Mouse (Mus musculus) C3H10T1/2 (cell line): Measurements from ENCODE around the gene Urb1. TPM values are rescaled to one million over a fixed set of nuclear protein-coding genes. Genes with fewer than 3 reads are reported as not detected.

Source experiments
- polyA plus RNA-seq, 2 experiments: library from polyadenylated mRNA; unstranded; fragments of >200 nt; fragmentation: generic; extraction: Trizol; gene quantifications; one replicate each; pipeline ENCODE4 v1.2.1; 2012; ENCODE audit warnings: missing spikeins in 2 of 2

The Urb1 gene
- polyA plus RNA-seq: 1 to 10 TPM; 1.1 to 3.2 TPM

DNA sequence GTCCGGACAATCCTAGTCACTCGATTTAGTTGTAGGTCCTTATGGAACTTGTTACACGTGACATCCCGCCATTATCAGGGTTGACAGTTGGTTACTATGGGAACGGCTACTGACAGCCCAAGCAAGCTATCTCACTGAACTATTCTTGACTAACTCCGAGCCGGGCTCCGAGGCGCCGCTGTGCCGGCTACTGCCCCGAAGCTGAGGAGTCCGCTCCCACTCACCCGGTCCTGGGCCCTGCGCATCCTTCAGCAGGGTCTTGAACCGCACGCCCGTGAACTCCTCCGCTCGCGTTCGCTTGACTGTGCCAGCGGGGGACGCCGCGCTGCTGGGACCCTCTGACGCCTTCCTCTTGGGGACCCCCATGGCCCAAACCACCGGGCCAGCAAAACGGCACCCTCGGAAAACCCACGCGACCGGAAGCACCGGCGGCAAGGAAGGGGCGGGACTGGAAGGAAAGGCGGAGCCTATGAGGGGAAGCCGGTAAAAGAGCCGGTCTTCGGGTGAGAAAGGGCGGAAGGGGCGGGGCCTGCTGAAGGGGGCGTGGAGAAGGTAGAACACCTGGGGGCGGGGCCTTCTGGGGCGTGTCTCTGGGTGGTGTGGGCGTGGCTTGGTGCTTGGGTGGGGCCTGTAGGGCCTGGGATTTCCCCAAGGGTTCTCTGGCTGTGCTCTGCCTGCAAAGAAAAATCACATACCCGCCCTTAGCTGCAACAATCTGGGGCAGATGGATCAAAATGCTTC, at the start of gene Urb1:
Gene Urb1, minus strand, starts transcription at position 439 of the 741 bp plus-strand sequence.

DNA sequence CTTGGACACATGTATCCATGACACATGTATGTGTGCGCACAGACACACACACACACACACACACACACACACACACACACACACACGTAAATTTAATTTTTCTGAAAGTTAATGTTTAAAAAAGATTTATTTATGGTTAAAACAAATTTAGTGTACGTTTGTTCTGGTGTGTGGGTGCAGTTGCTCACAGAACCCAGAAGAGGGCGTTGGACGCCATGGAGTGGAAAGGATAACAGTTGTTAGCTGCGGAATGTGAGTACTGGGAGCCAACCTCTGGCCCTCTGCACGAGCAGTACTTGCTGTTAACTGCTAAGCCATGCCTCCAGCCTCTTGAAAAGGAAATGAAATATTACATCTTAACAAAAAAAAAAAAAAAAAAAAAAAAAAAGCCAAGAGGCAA, 16.2 kb upstream of the Urb1 start, which contains the start of gene Eva1c:
Gene Eva1c, plus strand, starts transcription at position 263 of the 400 bp plus-strand sequence.

DNA sequence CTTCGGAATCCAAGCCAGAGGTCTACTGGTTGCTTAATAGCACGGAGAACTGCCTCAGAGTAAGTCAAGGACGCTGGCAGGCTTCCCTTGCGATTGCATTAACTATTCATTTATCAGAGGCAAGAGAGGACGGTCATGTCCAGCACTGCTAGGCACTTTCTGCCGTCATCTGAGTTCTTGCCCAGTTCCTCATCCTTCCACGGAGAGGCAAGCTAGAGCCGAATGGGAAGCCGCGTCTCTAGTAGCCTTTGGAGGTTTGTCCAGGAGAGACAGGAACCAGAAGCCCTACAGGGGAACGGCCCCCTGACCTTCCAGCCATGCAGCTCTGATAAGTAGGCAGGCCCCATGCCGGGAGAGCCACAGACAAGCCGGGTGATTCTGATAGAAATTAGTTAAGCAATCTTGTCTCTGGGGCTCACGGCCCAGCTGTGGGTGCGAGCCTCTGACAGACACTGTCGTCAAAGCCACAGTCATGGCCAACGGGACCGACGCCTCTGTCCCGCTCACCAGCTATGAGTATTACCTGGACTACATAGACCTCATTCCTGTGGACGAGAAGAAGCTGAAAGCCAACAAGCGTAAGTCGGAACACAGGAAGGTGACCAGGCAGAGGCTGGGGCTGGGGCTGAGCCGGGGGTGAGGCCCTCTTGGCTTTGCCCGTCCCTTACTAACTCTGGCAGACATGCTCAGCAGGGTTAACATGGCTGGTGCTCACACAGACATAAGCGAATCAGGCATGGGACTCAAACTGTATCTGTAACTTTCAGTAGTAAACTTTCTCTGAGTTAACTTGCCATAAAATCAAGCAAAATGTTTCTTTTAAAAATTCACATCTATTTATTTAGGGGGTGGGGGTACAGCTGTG, 71.9 kb downstream of the Urb1 start, which contains the start of gene Mrap:
Gene Mrap, plus strand, starts transcription at position 116 of the 865 bp plus-strand sequence.

DNA sequence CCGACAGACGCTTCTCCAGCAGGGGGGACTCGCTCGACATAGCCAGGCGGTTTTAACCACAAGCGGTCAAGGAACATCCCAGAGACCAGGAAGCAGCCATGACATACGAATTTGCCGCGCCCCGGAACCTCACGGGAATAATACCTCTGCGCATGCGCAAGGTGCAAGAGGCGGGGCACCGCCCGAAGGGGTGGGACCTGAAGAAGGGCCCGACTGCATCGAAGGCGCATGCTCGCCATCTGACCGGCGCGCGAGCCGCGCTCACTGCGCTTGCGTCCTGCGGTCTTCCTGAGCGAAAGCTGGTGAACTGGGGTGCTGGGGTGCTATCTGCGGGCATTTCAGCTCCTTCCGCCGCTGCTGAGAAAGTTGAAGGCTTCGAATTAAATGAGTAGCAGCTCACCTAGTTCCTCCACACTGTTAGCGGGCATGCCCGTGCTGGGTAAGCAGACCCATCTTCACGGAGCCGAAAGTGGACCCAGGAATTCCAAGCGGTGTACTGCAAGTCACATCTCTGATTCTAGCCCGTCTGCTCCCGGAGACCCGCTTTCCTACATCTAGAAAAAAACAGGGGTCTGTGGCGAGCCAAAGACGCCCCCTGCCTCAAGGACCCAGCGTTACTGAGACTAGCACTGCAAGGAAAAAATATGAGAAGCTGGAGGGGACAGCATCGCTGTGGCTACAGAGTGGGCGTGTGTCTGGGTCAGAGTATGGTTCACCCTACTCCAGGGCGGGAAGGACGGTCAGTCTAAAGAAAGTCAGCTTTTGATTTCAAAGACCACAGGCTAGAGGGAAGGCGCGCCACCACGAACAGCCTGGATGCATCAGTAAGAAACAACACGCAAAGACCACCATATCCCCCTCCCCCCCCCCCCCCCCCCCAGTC, 82.7 kb downstream of the Urb1 start, which contains the start of gene Mis18a:
Gene Mis18a, minus strand, starts transcription at position 172 of the 883 bp plus-strand sequence.

Other genes with a start within 250 kb of the Urb1 start
- gene Mis18a, start 83.0 kb downstream of the Urb1 start, polyA plus RNA-seq: 1 to 10 TPM; 2.8 to 7.7 TPM
- not detected for gene Mrap, start 72.2 kb downstream of the Urb1 start, polyA plus RNA-seq
- gene Eva1c, start 16.3 kb upstream of the Urb1 start, polyA plus RNA-seq: 10 to 100 TPM; 22.1 to 31.0 TPM
- gene Cfap298, start 124.7 kb upstream of the Urb1 start, polyA plus RNA-seq: 10 to 100 TPM; 16.8 to 17.3 TPM
- 1 to 10 TPM in 1 of 2 experiments, under 1 TPM in 1; 0.82 to 8.5 TPM for gene Synj1, start 200.9 kb upstream of the Urb1 start, polyA plus RNA-seq
- 1 to 10 TPM in 1 of 2 experiments, under 1 TPM in 1; 0.29 to 5.8 TPM for gene Paxbp1, start 234.1 kb upstream of the Urb1 start, polyA plus RNA-seq